Mouse (Mus musculus) urinary bladder, postnatal 14 days (tissue): ENCODE measurements around the gene Igsf9b.

Experiments
- DNase-seq: peaks from one replicate; pipeline ENCODE4 v3.0.0; 2021; ENCODE audit warnings: low spot score

The Igsf9b gene

DNA sequence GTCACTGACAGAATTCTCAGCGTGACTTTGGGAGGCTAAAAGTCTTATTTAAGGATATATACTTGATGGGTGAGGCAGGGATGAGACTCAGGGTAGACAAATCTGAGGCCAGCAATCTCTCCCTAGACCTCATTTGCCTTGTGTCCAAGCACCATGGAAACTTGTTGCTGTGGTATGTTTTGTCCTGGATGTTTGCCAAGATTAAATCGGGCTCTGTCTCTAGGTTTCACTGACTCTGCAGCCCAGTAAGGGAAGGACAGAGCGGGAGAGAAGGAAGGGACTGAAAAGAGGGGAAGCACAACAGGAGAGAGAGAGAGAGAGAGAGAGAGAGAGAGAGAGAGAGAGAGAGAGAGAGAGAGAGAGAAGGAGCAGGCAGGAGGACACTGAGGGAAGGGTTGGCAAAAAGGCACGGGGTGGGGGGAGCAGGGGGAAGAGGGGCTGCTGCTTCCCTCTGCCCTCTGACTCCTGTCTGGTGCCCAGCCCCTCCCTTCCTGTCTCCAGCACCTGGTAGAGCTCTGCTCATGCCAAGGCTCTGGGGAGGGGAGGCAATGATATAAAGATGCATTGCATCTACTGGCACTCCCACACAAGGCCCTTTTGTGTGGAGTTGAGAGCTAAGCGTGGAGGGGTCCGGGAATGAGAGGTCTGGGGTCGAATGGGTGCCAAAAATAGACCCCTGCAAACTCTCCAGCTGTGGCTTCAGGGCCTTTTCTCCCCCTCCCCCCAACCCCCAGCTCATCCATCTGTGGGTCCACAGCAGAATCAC is 9.3 kb upstream of the Igsf9b start:
- no peak for DNase-seq

DNA sequence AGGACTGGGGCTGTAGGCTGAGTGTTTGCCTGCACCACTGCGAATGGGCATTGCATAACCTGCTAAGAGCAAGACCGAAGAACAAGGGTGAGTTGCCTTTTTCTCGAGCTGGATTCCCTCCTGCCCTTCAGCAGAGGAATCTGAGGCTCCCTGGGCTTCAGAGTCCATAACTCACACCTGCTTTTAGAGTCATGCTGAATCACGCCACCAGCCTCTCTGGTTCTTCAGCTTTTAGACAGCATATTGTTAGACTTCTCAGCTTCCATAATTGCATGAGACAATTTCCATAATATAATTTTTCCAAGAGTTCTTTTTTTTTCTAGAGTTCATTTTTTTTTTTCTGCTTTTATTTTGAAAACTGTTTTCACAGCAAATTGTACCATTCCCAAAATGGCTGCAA is 4.6 kb upstream of the Igsf9b start:
- no peak for DNase-seq

- no peak for DNase-seq
These were observed 533 bp downstream of the Igsf9b start for GRCm38 (mm10) chr9:27299286-27300187.

DNA sequence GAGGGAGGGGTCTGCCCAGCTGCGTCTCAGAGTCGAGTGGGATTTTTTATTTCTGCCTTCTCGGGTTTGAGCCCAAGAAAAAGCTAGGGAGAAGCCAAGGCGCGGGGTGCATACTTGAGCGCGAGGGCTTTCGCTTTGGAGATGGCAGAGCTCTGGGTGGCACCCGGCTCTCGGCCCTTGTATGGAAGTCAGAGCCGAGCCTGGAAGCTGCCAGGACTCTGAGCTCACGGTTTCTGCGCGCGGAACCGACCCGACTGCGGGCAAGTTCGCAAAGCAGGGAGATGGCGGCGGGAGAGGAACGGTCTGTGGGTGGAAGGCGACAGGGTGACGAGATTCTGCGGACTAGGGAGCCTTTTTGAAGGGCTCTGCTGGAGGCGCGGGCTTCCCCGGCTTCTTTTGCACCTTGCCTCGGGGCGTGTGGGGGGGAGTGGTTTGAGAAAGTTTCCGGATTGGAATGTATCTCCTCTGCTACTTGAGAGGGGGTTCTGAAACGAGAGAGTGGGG is 1.2 kb downstream of the Igsf9b start:
- peak; percentile 41 for DNase-seq

DNA sequence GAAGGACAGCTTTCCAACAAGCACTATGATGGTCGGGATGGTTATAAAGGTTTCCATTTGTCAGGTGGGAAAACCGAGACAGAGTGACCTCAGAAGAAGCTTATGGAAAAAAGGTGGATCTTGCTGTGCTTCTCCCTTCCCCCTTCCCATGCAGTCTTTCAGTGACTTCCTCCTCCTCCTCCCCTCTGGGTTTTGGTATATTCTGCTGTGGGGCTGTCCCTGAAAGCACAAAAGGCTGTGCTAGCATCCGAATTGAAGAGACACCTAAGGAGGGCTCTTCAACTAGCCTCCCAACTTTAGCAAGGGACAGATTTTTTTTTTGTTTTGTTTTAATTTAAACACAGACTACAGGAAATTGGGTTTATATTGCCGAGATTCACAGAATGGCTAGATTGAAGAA is 1.7 kb downstream of the Igsf9b start:
- no peak for DNase-seq

GRCm38 (mm10) chr9:27301486-27301885 is 2.5 kb downstream of the Igsf9b start:
- no peak for DNase-seq

GRCm38 (mm10) chr9:27302291-27302690 is 3.3 kb downstream of the Igsf9b start:
- DNase-seq, result no peak

- no peak for DNase-seq
These were observed 4.8 kb downstream of the Igsf9b start for GRCm38 (mm10) chr9:27303571-27304484.

- no peak for DNase-seq
These were observed 5.6 kb downstream of the Igsf9b start for GRCm38 (mm10) chr9:27304485-27305102.

- DNase-seq, result no peak
These were observed 6.5 kb downstream of the Igsf9b start for GRCm38 (mm10) chr9:27305502-27305901.

- DNase-seq, result no peak
These were observed 7.6 kb downstream of the Igsf9b start for GRCm38 (mm10) chr9:27306642-27307041.

- no peak for DNase-seq
These were observed 8.3 kb downstream of the Igsf9b start for GRCm38 (mm10) chr9:27307265-27307664.

DNA sequence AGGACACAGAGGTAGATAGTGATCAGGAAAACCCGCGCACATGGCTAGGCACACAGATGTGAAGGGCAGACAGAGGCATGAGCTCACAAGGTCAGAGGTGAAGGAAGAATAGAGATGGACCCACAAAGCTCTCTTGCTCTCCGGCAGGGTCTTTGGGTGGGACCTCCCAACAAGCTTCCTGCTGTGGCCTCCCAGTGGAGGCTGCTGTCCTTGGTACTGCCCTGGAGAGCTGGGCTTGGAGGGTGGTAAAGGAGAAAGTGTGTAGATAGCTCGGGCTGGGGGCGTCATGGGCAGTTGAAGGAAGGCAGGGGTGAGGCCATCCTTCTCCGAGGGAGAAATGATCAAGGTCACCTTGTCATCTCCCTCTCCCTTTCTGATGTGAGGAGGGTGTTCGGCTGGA is 9.0 kb downstream of the Igsf9b start:
- DNase-seq, result no peak

GRCm38 (mm10) chr9:27308561-27308960 is 9.6 kb downstream of the Igsf9b start:
- DNase-seq, result no peak

GRCm38 (mm10) chr9:27310005-27310404 is 11.0 kb downstream of the Igsf9b start:
- DNase-seq, result no peak

DNA sequence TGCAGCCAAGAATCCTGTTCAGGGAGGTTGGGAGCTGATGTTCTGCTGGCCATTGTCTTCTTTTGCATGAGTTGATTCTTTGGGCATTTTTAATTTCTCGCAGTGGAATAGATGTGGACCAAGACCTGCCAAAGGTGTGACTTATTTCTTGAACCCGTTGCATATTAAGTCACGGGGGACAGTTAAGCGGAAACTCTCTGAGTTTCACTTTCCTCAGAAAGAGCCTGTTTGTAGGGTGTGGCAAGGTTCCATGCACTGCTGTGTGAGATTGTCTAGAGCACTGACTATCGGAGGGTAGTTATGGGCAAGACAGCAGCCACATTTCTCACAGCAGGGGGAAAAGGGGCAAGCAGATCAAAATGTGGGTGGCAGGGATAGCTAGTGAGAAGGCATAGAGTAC is 14.4 kb downstream of the Igsf9b start:
- DNase-seq, result no peak

- DNase-seq, result no peak
These were observed 22.3 kb downstream of the Igsf9b start for GRCm38 (mm10) chr9:27321267-27321666.

DNA sequence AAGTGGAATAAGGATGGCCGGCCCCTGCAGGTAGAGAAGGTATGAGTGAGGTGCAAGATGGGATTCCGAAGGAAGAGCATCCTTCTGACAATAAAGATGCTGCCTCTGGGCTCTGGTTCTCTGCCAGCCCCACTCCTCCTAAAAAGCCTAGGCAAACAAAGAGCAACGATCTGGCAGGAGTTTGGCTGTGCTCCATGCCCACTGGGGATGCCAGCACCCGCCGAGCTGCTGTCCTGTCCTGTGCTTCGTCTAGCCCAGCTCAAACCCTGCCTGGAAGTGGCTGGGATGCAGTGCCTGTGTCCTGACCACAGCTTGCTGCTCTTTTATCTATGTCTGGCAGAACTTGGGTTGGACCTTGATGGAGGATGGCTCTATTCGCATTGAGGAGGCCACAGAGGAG is 23.3 kb downstream of the Igsf9b start:
- DNase-seq, result no peak

- no peak for DNase-seq
These were observed 24.4 kb downstream of the Igsf9b start for GRCm38 (mm10) chr9:27323412-27323811.

- peak; percentile 58 for DNase-seq
These were observed 26.9 kb downstream of the Igsf9b start for GRCm38 (mm10) chr9:27325920-27326319.

DNA sequence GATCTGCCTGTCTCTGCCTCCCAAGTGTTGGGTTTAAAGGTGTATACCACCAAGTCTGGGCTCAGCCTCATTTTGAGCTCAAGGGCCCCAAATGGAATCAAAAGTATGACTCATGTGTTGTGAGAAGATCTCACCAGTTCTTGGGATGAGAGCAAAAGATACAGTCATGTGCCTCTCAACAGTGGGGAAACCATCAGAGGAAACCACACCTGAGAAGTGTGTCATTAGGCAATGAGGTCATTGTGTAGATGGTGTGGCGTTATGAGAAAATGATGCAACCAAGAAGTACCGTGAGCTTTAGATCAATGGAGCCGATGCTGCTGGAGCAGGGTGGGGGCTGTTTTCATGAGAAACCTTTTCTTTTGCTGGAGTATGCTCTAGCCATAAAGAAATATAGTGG is 28.6 kb downstream of the Igsf9b start:
- DNase-seq, result no peak

DNA sequence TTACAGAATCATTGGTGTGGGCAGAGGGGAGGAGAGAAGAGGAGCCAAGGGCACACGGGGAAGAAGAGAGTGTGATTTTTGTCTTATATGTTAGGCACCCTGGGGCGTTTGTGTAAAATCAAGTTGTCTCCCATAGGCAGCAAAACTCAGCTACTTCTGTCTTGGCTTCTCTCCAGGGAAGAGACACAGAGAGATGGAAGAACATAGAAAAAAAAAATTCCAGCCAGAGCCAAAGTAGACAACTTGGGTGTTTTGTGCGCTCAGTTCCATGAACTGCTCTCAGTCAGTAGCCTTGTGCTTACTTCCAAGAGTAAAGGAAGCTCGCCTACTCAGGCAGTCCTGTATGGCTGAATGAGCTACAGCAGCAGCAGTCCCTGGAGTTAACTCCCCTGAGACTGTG is 31.4 kb downstream of the Igsf9b start:
- DNase-seq, result no peak
